22 mouse cellular contexts compared by ENCODE assay signal in the genomic region with DNA sequence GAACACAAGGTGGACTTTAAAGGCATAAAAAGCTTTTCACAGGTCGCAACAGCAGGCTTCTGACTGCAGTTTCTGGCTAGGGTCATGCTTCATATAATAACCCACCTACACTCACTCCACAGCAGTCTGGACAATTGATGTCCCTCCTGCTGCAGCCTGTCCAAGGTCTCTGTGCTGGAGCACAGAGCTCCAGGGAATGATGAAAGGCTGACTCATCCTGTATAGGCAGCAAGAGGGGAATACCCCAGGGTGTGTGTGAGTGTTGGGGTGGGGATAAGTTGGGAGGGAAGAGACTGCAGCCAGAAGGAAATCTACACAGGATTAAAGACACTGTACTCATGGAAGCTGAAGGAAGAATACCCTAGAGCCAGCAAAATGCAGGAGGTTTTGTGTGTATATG. TPM values are rescaled to one million over a fixed set of nuclear protein-coding genes. Genes with fewer than 3 reads are reported as not detected.
DNase-seq lines count a peak whose midpoint lies in the region; ATAC-seq and TF ChIP-seq lines count a peak whose summit lies in the region.
"Had no signal": no experiment of that assay in that cellular context is flagged by ENCODE, and none has a peak within 500 bp of the region (broad histone marks: within the 10 kb centered on the region; RNA-seq: fewer than 3 reads in every experiment).

No protein-coding gene starts in this region.

- no peak for DNase-seq in heart, adult 11 months
- peak; percentile 69 for DNase-seq in adrenal gland, adult 8-10 months
- no peak for DNase-seq in right cerebral cortex, postnatal 10 days (ENCODE audit: low spot score in 2 of 2)
- no peak for DNase-seq in ovary, postnatal 14 days (ENCODE audit: low spot score)
- DNase-seq: B cell, adult 2 months; cerebellum, adult 9-10 months; gastrocnemius, postnatal 10 days; kidney, postnatal 4 days; lung, postnatal 10 days; thymus, postnatal 25 days had no signal

- H3K79me2 ChIP-seq in C2C12 (ENCODE audit: control insufficient read depth, insufficient read depth) (peaks cover 87% of the 10 kb centered on the region), myocyte (ENCODE audit: control insufficient read depth, insufficient read depth) (peaks cover 85% of the 10 kb centered on the region)

- H3K9ac ChIP-seq in heart, embryonic 13.5 days: 0 out of 2 replicates have a peak overlapping the region, but pooled peaks have one; percentile 2
- H3K9ac ChIP-seq: forebrain, embryonic 13.5 days; heart, embryonic 15.5 days; kidney, embryonic 15.5 days; limb, embryonic 15.5 days; liver, embryonic 15.5 days; midbrain, embryonic 15.5 days had no signal

- no peak for TF ChIP-seq CTCF in C2C12 (IDR thresholded peaks at IDR 0.05; ENCODE audit: control insufficient read depth, insufficient read depth, insufficient read length)

- H3K36me3 ChIP-seq in heart, embryonic 13.5 days: peaks cover 64% of the 10 kb centered on the region
- H3K36me3 ChIP-seq in C2C12 (ENCODE audit: control insufficient read depth, insufficient read depth) (peaks cover 45% of the 10 kb centered on the region), myocyte (ENCODE audit: control insufficient read depth, insufficient read depth) (peaks cover 26% of the 10 kb centered on the region)

- H3K9me3 ChIP-seq in heart, embryonic 13.5 days: no peaks in the 10 kb centered on the region
- H3K9me3 ChIP-seq: forebrain, embryonic 13.5 days; heart, embryonic 15.5 days; kidney, embryonic 15.5 days; limb, embryonic 15.5 days; liver, embryonic 15.5 days; midbrain, embryonic 15.5 days had no signal

- H3K4me1 ChIP-seq in heart, embryonic 13.5 days: peaks cover 17% of the 10 kb centered on the region

- no peak overlapping the region for H3K27ac ChIP-seq in heart, embryonic 13.5 days (replicated peaks)
- H3K27ac ChIP-seq: forebrain, embryonic 13.5 days; heart, embryonic 15.5 days; kidney, embryonic 15.5 days; limb, embryonic 15.5 days; liver, embryonic 15.5 days; midbrain, embryonic 15.5 days had no signal

- H3K4me2 ChIP-seq in heart, embryonic 13.5 days: no peak overlapping the region
- peak overlapping the region; percentile 70 for H3K4me2 ChIP-seq in myocyte (ENCODE audit: low read depth)
- H3K4me2 ChIP-seq: forebrain, embryonic 13.5 days; heart, embryonic 15.5 days; kidney, embryonic 15.5 days; limb, embryonic 15.5 days; liver, embryonic 15.5 days; midbrain, embryonic 15.5 days had no signal

- H3K79me3 ChIP-seq in C2C12 (ENCODE audit: low read depth): peaks cover 64% of the 10 kb centered on the region

- no peak overlapping the region for H3ac ChIP-seq in C2C12 (ENCODE audit: control insufficient read depth, insufficient read length, low read depth)
- no peak overlapping the region for H3ac ChIP-seq in myocyte (ENCODE audit: control insufficient read depth, insufficient read length)

- H3K27me3 ChIP-seq in heart, embryonic 13.5 days (replicated peaks): no peaks in the 10 kb centered on the region
- H3K27me3 ChIP-seq in C2C12 (ENCODE audit: control insufficient read depth, insufficient read depth, insufficient read length) (no peaks in the 10 kb centered on the region), myocyte (ENCODE audit: control insufficient read depth, insufficient read depth, insufficient read length) (no peaks in the 10 kb centered on the region)
- H3K27me3 ChIP-seq: forebrain, embryonic 13.5 days; heart, embryonic 15.5 days; kidney, embryonic 15.5 days; limb, embryonic 15.5 days; liver, embryonic 15.5 days; midbrain, embryonic 15.5 days had no signal

- ATAC-seq in heart, embryonic 13.5 days (ENCODE audit: extremely low read depth, insufficient number of reproducible peaks, low FRiP score, low TSS enrichment): no peak
- ATAC-seq: forebrain, embryonic 13.5 days; hindbrain, embryonic 16.5 days; intestine, postnatal 0 days; midbrain, embryonic 15.5 days had no signal

- H3K4me3 ChIP-seq in heart, embryonic 13.5 days: no peak overlapping the region
- H3K4me3 ChIP-seq in C2C12 (ENCODE audit: insufficient read depth, poor library complexity, severe bottlenecking) (no peak overlapping the region), myocyte (no peak overlapping the region)
- H3K4me3 ChIP-seq: erythroblast, embryonic 14.5 days; forebrain, embryonic 13.5 days; heart, embryonic 15.5 days; kidney, embryonic 15.5 days; limb, embryonic 15.5 days; liver, embryonic 15.5 days; midbrain, embryonic 15.5 days had no signal

- TF ChIP-seq POLR2A in myocyte (IDR thresholded peaks at IDR 0.05; ENCODE audit: insufficient read length, low read depth): no peak

- 78% methylated on average over 1 of the region's 1 CpGs for WGBS in heart, embryonic 13.5 days

TF ChIP-seq in C2C12, 6 proteins besides CTCF, POLR2A, EP300 and RAD21:
- TF ChIP-seq FOSL1 (IDR thresholded peaks at IDR 0.05; ENCODE audit: insufficient read depth, low read length, poor library complexity, severe bottlenecking) (peak; percentile 15), MYOG (IDR thresholded peaks at IDR 0.05; ENCODE audit: control insufficient read depth, extremely low read depth, insufficient read length) (no peak), MYOD1 (IDR thresholded peaks at IDR 0.05; ENCODE audit: control insufficient read depth, insufficient read length, low read depth) (no peak), USF1 (IDR thresholded peaks at IDR 0.05; ENCODE audit: low read depth) (no peak), MAX (IDR thresholded peaks at IDR 0.05) (no peak), CEBPB (IDR thresholded peaks at IDR 0.05; ENCODE audit: low read depth) (peak; percentile 33)
TF ChIP-seq in C2C12: peak in this region for 2.

TF ChIP-seq in myocyte, 11 proteins besides CTCF, POLR2A, EP300 and RAD21:
- TF ChIP-seq TCF12 (IDR thresholded peaks at IDR 0.05; ENCODE audit: insufficient read depth, poor library complexity, severe bottlenecking): no peak
- no peak for TF ChIP-seq CEBPB (IDR thresholded peaks at IDR 0.05; ENCODE audit: insufficient read depth, poor library complexity, severe bottlenecking)
- no peak for TF ChIP-seq MAX (IDR thresholded peaks at IDR 0.05; ENCODE audit: low read depth)

RNA-seq across cellular contexts. Expression of gene Mapk8ip3, which starts 7.3 kb away (rescaled TPM):
- 24.1 and 25.2 TPM in 2 replicates for polyA plus RNA-seq in heart, embryonic 13.5 days (2015; fragmentation: Nextera tagmentation; extraction: Ambion mirVana)
- polyA plus RNA-seq in C2C12 (2012; fragmentation: generic; extraction: Trizol): 17.7 TPM
- 100 to 1,000 TPM in 3 of 4 experiments, 10 to 100 TPM in 1; 96.1 to 271 (median 177) TPM for total RNA-seq in adrenal gland, adult 8-10 months (2022)
- 47.6 TPM for polyA plus RNA-seq in myocyte (2012; fragmentation: generic; extraction: Trizol)

RNA-seq across cellular contexts. Expression of gene Jpt2, which starts 31.0 kb away (rescaled TPM):
- 122 and 123 TPM in 2 replicates for polyA plus RNA-seq in heart, embryonic 13.5 days (2015; fragmentation: Nextera tagmentation; extraction: Ambion mirVana)
- 57.4 TPM for polyA plus RNA-seq in C2C12 (2012; fragmentation: generic; extraction: Trizol)
- 10 to 100 TPM; 28.0 to 38.5 (median 30.7) TPM for total RNA-seq in adrenal gland, adult 8-10 months (2022)
- 16.3 TPM for polyA plus RNA-seq in myocyte (2012; fragmentation: generic; extraction: Trizol)

RNA-seq across cellular contexts. Expression of gene Nme3, which starts 33.2 kb away (rescaled TPM):
- 32.0 and 41.0 TPM in 2 replicates for polyA plus RNA-seq in heart, embryonic 13.5 days (2015; fragmentation: Nextera tagmentation; extraction: Ambion mirVana)
- 19.8 TPM for polyA plus RNA-seq in C2C12 (2012; fragmentation: generic; extraction: Trizol)
- 100 to 1,000 TPM in 2 of 4 experiments, 10 to 100 TPM in 2; 73.5 to 148 (median 104) TPM for total RNA-seq in adrenal gland, adult 8-10 months (2022)
- polyA plus RNA-seq in myocyte (2012; fragmentation: generic; extraction: Trizol): 23.7 TPM

RNA-seq across cellular contexts. Expression of gene Mrps34, which starts 34.6 kb away (rescaled TPM):
- polyA plus RNA-seq in heart, embryonic 13.5 days (2015; fragmentation: Nextera tagmentation; extraction: Ambion mirVana): 79.2 and 81.5 TPM in 2 replicates
- polyA plus RNA-seq in C2C12 (2012; fragmentation: generic; extraction: Trizol): 107 TPM
- total RNA-seq in adrenal gland, adult 8-10 months (2022): 100 to 1,000 TPM; 120 to 201 (median 138) TPM
- 142 TPM for polyA plus RNA-seq in myocyte (2012; fragmentation: generic; extraction: Trizol)

RNA-seq across cellular contexts. Expression of gene Eme2, which starts 34.6 kb away (rescaled TPM):
- polyA plus RNA-seq in heart, embryonic 13.5 days (2015; fragmentation: Nextera tagmentation; extraction: Ambion mirVana): 20.7 and 22.5 TPM in 2 replicates
- polyA plus RNA-seq in C2C12 (2012; fragmentation: generic; extraction: Trizol) (11.2 TPM), myocyte (2012; fragmentation: generic; extraction: Trizol) (12.5 TPM)
- 10 to 100 TPM; 43.6 to 80.7 (median 66.3) TPM for total RNA-seq in adrenal gland, adult 8-10 months (2022)
